Mouse (Mus musculus): ENCODE measurements around the gene Nup153.

Gene Nup153

DNA sequence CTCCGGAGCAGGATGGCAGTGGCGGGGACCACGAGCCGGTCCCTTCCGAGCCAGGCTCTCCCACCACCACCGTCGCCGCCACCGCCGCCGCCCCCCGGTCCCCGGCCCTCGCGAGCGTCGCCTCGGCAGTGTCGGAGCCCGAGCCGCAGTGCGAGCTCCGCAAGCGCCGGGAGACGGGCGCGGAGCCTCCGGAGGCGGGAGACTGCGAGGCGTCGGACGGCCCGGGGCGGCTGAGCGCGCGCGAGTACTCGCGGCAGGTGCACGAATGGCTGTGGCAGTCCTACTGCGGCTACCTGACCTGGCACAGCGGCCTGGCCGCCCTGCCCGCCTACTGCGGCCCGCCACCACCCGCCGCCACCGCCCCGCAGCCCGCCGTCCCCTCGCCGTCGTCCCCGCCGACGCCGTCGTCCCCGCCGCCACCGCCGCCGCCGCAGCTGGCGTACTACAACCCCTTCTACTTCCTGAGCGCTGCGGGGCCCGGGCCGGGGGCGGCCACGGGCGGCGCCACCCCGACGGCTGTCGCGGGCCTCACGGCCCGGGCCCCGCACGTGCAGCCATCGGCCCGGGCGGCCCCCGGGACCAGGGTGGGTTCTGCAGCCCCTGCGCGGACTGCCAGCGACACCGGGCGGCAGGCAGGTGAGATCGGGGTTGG is 58.0 kb downstream of the Nup153 start:
- DNase-seq (ENCODE audit: low read depth, low spot score), result no peak

DNA sequence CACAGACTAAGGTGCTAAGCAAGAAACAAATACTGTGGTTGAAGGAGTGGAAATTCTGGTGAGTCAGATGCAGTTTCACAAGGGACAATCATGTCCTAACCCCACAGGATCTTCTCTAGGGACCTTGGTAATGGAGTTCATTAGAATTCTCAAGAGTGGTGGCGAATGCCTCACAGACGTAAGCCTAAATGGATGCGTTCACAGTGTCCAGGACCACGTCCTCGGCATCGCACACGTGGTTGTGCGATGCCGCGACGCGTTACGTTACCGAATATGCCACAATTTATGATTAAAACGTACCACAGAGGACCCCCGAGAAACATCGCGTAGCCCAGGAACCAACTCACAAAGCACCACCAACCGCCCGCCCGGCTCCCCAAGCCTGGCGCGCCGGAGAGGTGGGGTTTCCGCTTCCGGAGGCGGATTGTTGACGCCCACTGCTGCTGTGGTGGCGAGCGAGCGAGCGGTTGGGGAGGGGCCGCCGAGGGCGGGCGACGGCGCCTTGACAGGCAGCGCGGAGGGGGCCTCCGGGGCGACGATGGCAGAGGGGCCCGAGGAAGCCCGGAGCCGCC is 58.6 kb downstream of the Nup153 start, which contains the start of gene Fam8a1:
Gene Fam8a1 (plus strand): TSS at position 475 of the 572 bp plus-strand sequence.
- DNase-seq (ENCODE audit: low read depth, low spot score), result peak; percentile 82

DNA sequence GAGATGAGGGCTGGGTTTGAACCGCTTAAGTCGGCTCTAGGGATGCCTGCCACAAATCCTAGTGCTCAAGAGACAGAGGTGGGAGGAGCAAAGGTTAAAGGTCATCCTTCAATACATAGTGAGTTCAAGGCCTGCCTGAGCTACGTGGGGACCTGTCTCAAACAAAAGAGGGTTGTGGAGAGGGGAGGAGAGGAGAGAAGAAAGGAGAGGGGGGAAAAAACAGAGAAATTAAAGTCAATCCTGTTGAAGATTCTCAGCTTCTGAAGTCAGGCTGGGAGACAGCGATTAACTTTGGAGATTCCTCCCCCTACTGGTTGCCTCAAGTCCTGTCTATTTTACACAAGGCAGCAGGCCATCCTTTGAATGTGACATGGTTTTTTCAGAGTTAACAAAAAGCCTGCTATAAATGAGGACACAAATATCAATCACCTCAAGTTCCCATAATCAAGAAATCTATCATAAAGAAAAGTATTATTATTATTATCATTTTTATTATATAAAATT is 64.2 kb downstream of the Nup153 start:
- peak; percentile 49 for DNase-seq (ENCODE audit: low read depth, low spot score)

DNA sequence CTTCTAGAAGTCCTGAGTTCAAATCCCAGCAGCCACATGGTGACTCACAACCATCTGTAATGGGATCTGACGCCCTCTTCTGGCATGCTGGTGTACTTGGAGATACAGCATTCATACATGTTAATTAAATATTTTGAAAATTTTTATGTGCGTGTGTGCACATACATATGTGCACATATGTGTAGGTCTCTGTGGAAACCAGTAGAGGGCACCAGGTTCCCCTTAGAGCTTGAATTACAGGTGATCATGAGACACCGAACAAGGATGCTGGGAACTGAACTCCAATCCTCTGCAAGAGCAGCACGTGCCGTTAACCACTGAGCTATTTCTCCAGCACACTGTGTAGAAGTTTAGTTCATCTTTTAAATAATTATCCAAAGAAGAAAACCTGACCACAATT is 68.5 kb downstream of the Nup153 start:
- no peak for DNase-seq (ENCODE audit: low read depth, low spot score)

DNA sequence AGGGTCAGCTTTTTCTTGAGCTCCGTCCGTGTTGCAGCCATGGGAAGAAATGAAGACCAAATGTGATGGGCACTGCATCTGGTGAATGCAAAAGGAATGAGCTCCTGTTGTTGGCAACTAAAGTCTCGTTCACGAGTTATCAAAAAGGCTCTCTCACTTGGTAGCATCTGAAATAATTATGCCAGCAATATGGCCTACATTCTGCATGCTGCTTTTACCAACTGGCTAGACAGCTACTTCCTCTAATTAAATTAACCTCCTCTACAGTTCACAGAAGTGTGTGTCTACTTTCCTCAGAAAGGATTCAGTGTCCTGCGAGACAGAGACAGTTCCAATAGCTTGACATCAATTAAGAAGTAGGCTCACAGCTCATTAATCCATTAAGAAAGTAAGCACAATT is 73.2 kb downstream of the Nup153 start:
- no peak for DNase-seq (ENCODE audit: low read depth, low spot score)

DNA sequence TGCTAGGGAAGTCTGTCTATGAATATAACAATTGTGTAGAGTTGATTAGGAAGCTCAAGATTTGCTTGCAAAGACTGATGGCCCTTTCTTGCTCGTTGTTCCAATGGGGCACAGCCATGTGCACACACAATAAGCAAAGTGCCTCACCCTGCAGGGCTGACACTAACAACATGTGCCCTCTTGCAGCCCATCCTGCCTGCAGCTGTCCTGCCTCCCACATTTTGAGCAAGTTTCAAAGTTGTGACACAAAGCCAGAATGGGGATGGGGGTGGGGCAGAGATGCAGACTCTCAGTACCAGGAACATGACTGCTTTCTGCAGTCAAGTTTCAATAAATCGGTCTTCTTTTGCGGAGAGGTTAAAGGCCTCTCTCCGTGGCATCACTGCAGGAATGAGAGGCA is 74.1 kb downstream of the Nup153 start:
- DNase-seq (ENCODE audit: low read depth, low spot score), result no peak

DNA sequence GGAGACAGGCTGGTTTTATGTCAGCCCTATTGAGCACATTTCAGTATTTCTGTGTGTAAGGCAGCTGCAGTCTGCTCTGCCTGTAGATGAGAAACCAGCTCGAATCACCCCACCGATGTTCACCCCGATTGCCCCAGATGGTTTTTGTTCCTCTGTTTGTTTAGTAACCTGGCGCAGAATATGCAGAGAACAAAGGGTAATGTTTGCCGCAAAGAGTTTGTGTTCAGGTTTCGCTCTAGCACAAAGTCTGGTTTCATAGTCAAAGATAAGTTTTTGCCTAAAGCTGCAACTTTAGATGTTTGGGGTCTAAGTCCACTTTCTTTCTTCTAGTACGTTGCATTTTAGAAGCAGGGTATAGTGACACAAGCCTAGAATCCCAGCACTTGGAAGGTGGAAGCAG is 75.1 kb downstream of the Nup153 start:
- no peak for DNase-seq (ENCODE audit: low read depth, low spot score)

DNA sequence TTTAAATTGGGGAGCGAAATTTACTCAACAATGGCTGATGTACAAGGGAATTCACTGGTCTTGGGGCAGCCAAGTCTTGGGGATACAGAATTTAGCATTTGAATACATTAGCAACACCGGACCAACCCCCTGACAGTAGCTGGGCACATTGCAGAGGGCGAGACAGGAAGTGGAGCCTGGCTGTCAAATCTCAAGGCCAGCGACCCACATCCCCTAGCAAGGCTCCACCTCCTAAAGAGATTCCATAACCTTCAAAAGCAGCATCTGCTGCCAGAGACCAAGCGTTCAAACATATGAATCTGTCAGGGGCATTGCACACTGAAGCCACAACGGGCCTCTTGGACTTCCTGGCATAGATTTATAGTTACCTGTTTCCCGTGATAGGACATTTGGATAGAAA is 75.9 kb downstream of the Nup153 start:
- DNase-seq (ENCODE audit: low read depth, low spot score), result no peak

DNA sequence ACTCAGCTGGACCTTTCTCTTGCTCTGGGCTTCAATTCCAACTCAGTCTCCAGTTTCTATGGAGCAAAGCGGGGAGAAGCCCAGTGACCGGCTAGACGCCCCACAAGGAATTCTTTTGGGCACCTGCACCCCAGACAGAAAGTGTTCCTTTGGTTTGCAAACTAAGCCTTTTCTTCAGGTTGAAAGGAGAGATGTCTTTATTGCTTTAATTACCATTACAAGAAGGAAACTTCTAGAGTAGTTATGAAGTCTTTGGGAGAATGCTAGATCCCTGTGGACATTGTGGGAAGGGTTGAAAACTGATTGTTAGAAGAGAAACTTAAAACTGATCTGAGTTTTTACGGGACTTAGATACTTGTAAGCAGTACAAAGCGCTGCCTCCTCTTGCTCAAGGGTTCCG is 82.3 kb downstream of the Nup153 start:
- no peak for DNase-seq (ENCODE audit: low read depth, low spot score)

DNA sequence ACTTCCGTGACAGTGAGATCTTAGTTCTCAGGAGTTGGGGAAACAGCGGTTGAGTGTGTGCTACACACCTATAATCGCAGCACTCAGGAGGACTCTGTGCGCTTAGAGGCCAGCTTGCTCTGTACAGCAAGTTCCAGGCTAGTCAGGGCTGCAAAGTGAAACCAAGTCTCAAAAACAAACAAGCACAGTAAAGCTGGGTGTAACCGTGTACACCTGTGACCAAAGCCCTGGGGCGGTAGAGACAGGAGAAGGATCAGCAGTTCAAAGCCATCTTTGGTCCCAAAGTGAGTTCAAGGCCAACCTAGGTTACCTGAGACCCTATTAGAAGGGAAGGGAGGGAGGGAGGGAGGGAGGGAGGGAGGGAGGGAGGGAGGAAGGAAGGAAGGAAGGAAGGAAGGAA is 83.6 kb downstream of the Nup153 start:
- DNase-seq (ENCODE audit: low read depth, low spot score), result no peak

DNA sequence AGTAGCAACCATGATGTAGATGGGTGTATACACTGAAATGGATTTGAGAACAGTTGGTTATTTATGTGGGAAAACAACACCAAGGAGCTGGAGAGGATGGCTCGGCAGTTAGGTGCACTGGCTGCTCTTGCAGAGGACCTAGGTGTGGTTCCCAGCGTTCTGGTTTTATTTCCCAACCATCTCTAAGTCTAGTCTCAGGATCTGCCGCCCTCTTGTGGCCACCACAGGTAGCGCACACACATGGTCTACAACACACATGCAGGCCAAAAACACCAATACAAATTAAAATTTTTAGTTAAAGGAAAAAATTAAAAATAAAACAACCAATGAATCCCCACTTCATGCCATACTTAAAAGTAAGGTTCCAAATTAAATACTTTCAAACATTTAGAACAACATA is 85.4 kb downstream of the Nup153 start:
- DNase-seq (ENCODE audit: low read depth, low spot score), result no peak

DNA sequence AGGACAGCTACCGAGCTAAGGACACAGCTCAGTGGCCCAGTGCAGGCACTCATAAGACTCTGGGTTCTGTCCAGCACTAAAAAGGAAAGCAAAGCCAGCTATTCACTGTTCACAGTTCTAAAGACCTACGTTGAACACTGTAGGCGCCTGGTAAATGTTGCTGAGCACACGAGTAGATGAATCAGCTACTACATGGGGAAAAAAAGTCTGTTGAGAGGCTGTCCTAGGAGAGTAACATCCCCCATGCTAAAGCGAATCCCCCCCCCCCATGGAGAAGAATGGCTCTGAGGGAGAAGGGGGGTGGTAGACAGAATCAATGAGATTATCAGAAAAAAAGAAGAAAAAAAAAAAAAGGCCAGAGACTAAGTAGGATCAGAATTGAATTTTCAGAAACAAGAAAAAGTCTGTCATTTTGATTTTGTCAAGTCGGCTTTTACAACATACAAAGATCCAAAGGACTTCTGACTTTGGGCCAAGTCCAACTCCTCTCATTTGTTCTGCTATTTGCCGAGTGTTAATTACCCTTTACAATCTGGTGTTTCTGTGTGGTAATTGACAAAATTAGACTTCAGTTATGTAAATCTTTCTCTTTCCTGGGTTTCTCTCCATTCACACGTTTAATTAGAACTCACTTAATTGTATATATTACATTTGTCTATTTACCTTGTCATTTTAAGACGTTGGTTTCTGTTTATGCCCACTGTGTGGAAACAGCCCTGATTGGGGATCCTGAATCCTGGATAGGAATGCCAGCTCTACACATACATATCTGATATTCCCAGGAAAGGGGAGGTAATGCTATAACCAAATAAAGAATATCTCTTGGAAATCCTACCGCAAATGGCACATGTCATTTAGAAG is 86.9 kb downstream of the Nup153 start:
- peak; percentile 48 for DNase-seq (ENCODE audit: low read depth, low spot score)

DNA sequence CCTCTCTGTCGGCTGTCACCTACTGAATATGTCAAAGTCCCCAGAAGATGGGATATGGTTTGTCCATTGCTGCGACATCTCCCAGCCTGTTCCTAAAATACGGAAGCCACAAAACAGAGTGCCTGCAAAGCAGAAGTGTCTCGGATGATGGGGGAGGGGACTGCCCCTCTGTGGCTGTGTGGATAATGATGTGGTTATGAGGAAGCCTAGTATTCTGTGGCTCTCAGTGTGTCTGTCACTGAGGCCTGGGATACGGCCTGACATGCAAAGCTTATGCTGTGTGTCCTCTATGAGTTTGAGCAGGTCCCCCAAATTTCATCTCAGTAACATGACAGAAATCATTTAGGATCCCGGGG is 93.6 kb downstream of the Nup153 start:
- DNase-seq (ENCODE audit: low read depth, low spot score), result no peak

DNA sequence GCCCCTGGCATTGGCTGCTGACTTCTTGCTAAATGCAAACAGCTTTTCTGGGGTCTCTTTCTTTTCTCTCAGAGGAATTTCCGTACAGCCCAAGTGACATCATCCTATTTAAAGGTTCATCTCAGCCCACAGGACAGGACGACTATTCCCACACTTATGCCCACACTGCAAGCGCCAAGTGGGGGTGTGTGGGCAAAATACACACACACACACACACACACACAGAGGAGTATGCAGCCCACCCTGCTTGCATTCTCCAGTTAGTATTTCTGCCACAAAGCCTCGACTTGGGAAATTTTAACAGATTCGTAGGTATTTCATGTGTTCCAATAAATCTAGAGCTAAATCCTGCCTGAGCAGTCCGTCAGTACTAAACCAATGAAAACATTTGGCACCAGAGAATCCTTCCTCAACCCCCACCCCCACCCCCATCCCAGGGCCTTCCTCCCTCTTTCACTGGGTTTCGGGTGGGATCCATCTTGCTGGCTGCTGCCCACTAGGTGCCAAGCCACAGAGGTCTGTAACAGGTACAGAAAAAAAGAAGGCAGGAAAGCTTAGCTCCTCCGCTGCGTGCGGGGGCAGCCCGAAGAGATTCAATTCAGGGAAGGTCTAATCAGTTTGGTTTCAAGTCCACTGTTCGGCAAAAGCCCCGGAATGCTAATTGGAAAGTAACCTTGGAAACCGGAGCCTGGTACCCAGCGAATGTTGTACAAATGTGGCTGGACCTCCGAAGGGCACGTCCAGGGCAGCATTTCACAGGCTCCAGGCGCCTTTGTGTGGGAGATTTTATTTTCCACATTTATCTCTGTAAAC is 94.2 kb downstream of the Nup153 start:
- DNase-seq (ENCODE audit: low read depth, low spot score), result no peak

DNA sequence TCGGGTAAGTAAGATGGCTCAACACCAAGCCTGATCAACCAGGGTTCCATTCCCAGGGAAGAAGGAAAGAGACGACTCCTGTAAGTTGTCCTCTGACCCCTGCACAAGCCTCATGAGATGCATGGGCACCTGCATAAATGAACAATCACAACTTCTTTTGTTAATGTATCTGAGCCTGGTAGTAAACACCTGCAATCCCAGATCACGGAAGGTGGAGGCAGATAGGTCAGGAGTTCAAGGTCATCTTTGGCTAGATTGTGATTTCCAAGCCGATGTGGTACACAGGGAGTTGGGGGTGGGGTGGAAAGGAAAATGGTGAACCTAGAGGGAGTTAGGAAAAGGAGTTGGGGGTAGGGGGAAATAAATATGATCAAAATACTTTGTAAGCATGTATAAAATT is 94.9 kb downstream of the Nup153 start:
- no peak for DNase-seq (ENCODE audit: low read depth, low spot score)
